Mouse (Mus musculus) cerebellum, adult 2 months (tissue): Measurements from ENCODE around the gene Pgpep1. TPM values are rescaled to one million over a fixed set of nuclear protein-coding genes. Genes with fewer than 3 reads are reported as not detected.

Experiments used
- DNase-seq, 2 experiments: peaks; one replicate each; pipeline ENCODE4 v3.0.0; 2021
- H3K27ac ChIP-seq: fragments of 200-500 bp; 2 replicates; pipeline ENCODE4 v1.5.1; 2012; ENCODE audit warnings: low read length, control low read depth, inconsistent platforms; ENCODE audit not compliant: insufficient read depth
- H3K27me3 ChIP-seq: fragments of 200-500 bp; 2 replicates; pipeline ENCODE4 v1.6.1; 2012; ENCODE audit warnings: inconsistent platforms, mild to moderate bottlenecking, low read length, moderate library complexity; ENCODE audit not compliant: control insufficient read depth, insufficient read depth
- H3K4me1 ChIP-seq: fragments of 200-500 bp; 2 replicates; pipeline ENCODE4 v1.6.1; 2011; ENCODE audit warnings: low read length; ENCODE audit not compliant: control insufficient read depth, insufficient read depth
- H3K4me3 ChIP-seq: fragments of 200-500 bp; replicated peaks from 2 replicates; pipeline ENCODE3; 2011; ENCODE audit warnings: mild to moderate bottlenecking, low read depth, low read length, control low read depth; ENCODE audit not compliant: insufficient read depth
- CTCF ChIP-seq: fragments of 200-500 bp; IDR thresholded peaks from 2 replicates; pipeline ENCODE4 v1.5.1; 2011; ENCODE audit warnings: low read depth, mild to moderate bottlenecking, control low read depth, low read length, moderate library complexity, borderline replicate concordance; ENCODE audit not compliant: insufficient read depth
- POLR2A ChIP-seq: fragments of 200-500 bp; IDR thresholded peaks from 2 replicates; pipeline ENCODE4 v1.6.1; 2011; ENCODE audit warnings: low read length, control low read depth, borderline replicate concordance; ENCODE audit not compliant: insufficient read depth
- WGBS: fragments of 180-500 bp; shearing (Covaris S2); methylation state at CpG from one replicate; pipeline ENCODE4 v1.1.7; 2018; 5-methylcytosine and 5-hydroxymethylcytosine counted together
- polyA plus RNA-seq: library from polyadenylated mRNA; depleted of rRNA; stranded (reverse); fragments of >200 nt; gene quantifications from 2 replicates; pipeline ENCODE4 v1.2.3, GENCODE M21; 2012

The Pgpep1 gene
- polyA plus RNA-seq, 1 experiment: 32.5 TPM

- Histone ChIP-seq H3K4me1 (peaks cover 10% of the 10 kb centered on the region), H3K4me3 (no peak overlapping the region), H3K27me3 (no peaks in the 10 kb centered on the region), H3K27ac (peak overlapping the region; percentile 98; the same call in 1 of the 2 replicates)
- TF ChIP-seq CTCF: no peak
- no peak for TF ChIP-seq POLR2A
- 71% methylated on average over 4 of the region's 4 CpGs for WGBS
- DNase-seq: no peak
Observed at GRCm38 (mm10) chr8:70674716-70675115, 14.5 kb upstream of the Pgpep1 start.

DNA sequence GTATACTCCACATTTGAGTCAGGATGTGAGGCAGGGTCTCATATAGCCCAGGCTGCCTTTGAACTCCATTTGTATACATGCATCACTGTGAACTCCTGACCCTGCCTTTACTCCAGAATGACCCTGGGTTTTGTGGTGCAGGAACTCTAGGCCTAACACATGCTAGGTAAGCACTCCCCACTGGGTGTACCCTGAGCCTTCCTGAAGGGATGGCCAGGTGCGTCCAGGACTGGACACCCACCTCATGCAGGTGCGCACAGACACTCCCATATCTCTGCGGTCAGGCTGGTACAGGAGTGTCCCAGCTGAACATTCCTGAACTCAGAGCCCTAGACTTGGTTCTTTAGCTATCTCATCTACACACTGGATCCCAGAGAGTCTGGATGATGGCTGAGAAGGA, 13.9 kb upstream of the Pgpep1 start:
- no peaks in the 10 kb centered on the region for H3K27me3 ChIP-seq
- peak in 1 of 2 experiments; percentile 31 for DNase-seq
- H3K27ac ChIP-seq: peak overlapping the region; percentile 98
- WGBS: 82% methylated on average over 3 of the region's 3 CpGs
- H3K4me1 ChIP-seq: peaks cover 10% of the 10 kb centered on the region
- TF ChIP-seq POLR2A (no peak), CTCF (no peak)
- peak overlapping the region; percentile 76 for H3K4me3 ChIP-seq

DNA sequence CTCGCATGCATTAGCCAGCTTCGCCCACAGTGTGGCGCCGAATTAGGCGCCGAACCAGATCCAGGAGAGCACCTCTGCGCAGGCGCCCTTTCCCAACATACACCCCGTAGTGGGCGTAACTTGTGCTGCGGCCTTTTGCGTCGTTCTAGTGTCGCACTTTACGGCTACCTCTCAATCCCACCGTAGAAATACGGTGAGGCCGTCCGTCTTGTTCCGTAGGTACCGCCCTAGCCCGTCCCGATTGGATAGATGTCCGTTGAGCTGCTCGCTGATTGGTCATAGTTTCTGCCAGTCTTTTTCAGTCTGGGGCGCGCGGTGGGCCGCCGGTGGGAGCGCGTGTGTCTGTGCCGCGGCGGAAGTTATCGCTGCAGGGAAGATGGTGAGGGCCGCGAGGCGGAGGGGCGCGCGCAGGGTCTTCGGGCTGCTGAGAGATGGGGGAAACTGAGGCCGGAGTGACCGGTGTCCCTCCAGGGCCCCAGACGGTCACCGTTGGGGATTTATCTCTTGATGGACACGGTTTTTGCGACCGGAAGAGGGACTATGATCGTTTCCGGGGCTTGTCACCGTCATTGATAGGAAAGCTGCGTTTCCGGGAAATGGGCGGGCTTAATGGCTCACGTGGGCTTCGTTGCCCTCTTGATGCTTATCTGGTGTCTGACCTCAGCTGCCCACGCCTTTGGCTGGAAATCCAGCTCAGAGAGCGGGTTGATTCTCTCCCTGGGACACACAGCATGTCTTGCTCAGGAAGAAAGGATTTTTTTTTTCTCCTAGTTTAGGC, 13.1 kb upstream of the Pgpep1 start, which contains the start of gene Lsm4:
Gene Lsm4, plus strand, starts transcription at position 170 of the 778 bp plus-strand sequence.
- WGBS: under 1% methylated on average over 60 of the region's 60 CpGs
- H3K4me3 ChIP-seq: peak within 1 kb of the TSS; percentile 76
- peak within 1 kb of the TSS; percentile 98 for H3K27ac ChIP-seq
- peaks cover 10% of the 10 kb centered on the region for H3K4me1 ChIP-seq
- H3K27me3 ChIP-seq: no peaks in the 10 kb centered on the region
- DNase-seq: peak; percentile 99 to 100
- TF ChIP-seq CTCF (peak; percentile 85), POLR2A (peak; percentile 83; the same call in 1 of the 2 replicates)

DNA sequence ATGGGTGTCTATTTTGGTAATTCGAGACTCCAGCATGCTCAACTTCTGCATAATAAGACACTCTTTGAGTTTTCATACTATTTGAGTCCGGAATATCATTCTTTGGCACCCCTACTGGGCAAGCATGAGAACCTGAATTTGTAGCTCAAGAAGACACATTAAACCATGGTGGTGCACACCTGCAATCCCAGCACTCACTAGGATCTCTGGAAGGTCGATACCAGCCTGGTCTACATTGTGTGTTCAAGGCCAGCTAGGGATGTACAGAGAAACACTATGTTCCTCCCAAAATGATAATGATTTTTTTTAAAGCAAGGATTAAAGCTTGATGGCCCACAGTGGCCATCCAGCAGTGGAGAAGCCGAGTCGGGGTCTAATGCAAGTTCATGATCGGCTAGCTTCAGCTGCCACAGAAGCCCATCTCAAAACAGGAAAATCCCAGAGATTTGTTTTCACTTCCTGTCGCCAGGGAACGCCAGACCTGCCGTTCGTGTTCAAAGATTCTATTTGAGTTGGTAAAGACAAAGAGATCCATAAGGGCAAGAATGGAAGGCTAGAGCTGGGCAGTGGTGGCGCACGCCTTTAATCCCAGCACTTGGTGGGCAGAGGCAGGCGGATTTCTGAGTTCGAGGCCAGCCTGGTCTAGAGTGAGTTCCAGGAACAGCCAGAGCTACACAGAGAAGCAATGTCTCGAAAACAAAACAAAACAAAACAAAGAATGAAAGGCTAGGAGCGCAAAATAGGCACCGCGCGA, 12.3 kb upstream of the Pgpep1 start:
- DNase-seq: no peak
- TF ChIP-seq POLR2A (no peak), CTCF (no peak)
- WGBS: 33% methylated on average over 19 of the region's 19 CpGs

DNA sequence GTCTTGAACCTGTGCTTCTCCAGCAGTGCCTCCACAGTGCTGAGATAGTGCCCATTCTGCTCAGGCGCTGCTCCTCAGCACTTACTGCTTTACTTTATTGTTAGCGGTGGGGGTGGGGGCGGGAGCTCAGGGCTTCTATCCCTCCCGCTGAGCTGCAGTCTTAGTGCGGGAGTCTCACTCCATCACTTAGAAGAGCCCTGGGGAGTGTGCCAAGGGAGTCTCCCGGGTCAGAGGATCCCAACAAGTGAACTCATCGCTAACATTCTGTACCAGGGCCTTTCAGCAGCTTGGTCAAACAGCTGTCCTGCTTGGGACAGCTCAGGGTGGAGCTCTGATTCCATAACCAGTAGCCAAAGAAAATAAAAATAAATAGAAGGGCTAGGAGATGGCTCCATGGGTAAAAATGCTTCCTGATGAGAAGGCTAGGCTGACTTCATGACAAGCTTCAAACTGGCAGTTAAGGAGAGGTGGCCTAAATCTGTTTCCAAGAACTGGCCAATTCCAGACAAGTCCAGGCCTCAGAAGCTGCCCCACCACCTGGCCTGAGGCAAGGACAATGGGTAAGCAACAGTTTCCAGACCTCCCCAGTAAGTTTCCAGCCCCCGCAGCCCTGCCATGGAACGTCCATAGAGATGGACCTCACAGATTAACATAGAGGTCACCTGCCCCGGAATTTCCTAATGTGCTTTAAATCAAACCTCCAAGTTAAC, 11.6 kb upstream of the Pgpep1 start:
- 67% methylated on average over 10 of the region's 10 CpGs for WGBS

More for the DNA sequence above, 12.3 kb upstream of the Pgpep1 start:
- H3K4me3 ChIP-seq: peak overlapping the region; percentile 76
- no peaks in the 10 kb centered on the region for H3K27me3 ChIP-seq
- peaks cover 10% of the 10 kb centered on the region for H3K4me1 ChIP-seq
- peak overlapping the region; percentile 59 for H3K27ac ChIP-seq

GRCm38 (mm10) chr8:70667071-70667470, 6.9 kb upstream of the Pgpep1 start:
- no peak overlapping the region for H3K4me3 ChIP-seq
- DNase-seq: no peak
- no peak for TF ChIP-seq CTCF
- TF ChIP-seq POLR2A: no peak
- no peaks in the 10 kb centered on the region for H3K4me1 ChIP-seq
- 23% methylated on average over 5 of the region's 5 CpGs for WGBS
- H3K27me3 ChIP-seq: no peaks in the 10 kb centered on the region
- H3K27ac ChIP-seq: no peak overlapping the region

More for the DNA sequence above, 11.6 kb upstream of the Pgpep1 start:
- Histone ChIP-seq H3K4me3 (no peak overlapping the region), H3K27ac (no peak overlapping the region), H3K4me1 (peaks cover 10% of the 10 kb centered on the region), H3K27me3 (no peaks in the 10 kb centered on the region)
- TF ChIP-seq CTCF (no peak), POLR2A (no peak)
- DNase-seq: peak in 1 of 2 experiments; percentile 35

DNA sequence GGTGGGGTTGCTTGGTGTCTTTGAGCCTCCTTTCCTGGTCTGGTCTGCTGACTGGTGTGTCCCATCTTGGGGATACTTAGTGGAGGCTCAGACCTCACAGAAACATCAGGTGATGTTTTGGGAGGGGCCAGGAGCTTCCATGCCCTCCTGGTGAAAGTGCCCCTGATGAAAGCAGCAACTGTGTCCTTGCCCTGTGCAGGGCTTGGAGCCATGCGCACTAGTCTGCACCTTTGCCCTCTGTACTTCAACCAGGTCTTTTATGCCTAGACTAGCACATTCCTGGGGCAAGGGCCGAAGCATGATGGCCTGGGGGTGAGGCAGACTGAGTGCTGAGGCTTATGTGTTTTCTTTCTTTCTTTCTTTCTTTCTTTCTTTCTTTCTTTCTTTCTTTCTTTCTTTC, 5.4 kb upstream of the Pgpep1 start:
- Histone ChIP-seq H3K4me3 (no peak overlapping the region), H3K27me3 (no peaks in the 10 kb centered on the region), H3K27ac (no peak overlapping the region), H3K4me1 (no peaks in the 10 kb centered on the region)
- TF ChIP-seq POLR2A: no peak
- no peak for TF ChIP-seq CTCF
- DNase-seq: no peak
- whole genome bisulfite sequencing: 92% methylated on average over 2 of the region's 2 CpGs
